Mouse (Mus musculus) bone marrow, adult 2 months (tissue): Measurements from ENCODE around the gene Icmt. TPM values are rescaled to one million over a fixed set of nuclear protein-coding genes. Genes with fewer than 3 reads are reported as not detected.

Source experiments
- H3K27ac ChIP-seq: fragments of 200-500 bp; 2 replicates; pipeline ENCODE4 v1.5.1; 2012; ENCODE audit warnings: low read depth, mild to moderate bottlenecking, control low read depth, inconsistent platforms, low read length; ENCODE audit not compliant: control insufficient read depth, poor library complexity, insufficient read depth
- H3K4me1 ChIP-seq: fragments of 200-500 bp; 2 replicates; pipeline ENCODE4 v1.6.1; 2011; ENCODE audit warnings: low read length; ENCODE audit not compliant: control insufficient read depth, insufficient read depth
- H3K4me3 ChIP-seq: fragments of 200-500 bp; replicated peaks from 2 replicates; pipeline ENCODE3; 2011; ENCODE audit warnings: mild to moderate bottlenecking, low read depth, low read length, control low read depth; ENCODE audit not compliant: control insufficient read depth
- CTCF ChIP-seq: fragments of 200-500 bp; IDR thresholded peaks from 2 replicates; pipeline ENCODE4 v1.5.1; 2011; ENCODE audit warnings: low read length, control low read depth; ENCODE audit not compliant: control insufficient read depth, insufficient read depth
- POLR2A ChIP-seq: fragments of 200-500 bp; IDR thresholded peaks from 2 replicates; pipeline ENCODE4 v1.6.1; 2011; ENCODE audit warnings: low read depth, mild to moderate bottlenecking, control low read depth, low read length, borderline replicate concordance; ENCODE audit not compliant: control insufficient read depth
- WGBS: fragments of 180-500 bp; shearing (Covaris S2); methylation state at CpG from one replicate; pipeline ENCODE4 v1.1.7; 2018; 5-methylcytosine and 5-hydroxymethylcytosine counted together
- polyA plus RNA-seq: library from polyadenylated mRNA; stranded (reverse); fragments of >200 nt; gene quantifications from 2 replicates; pipeline ENCODE4 v1.2.4, GENCODE M21; 2011; ENCODE audit warnings: low replicate concordance; ENCODE audit not compliant: missing spikeins, insufficient read depth, insufficient read length

The Icmt gene
- 5.0 and 7.8 TPM in 2 replicates for polyA plus RNA-seq

- Histone ChIP-seq H3K4me3 (peak within 1 kb of the TSS; percentile 95), H3K27ac (peak within 1 kb of the TSS; percentile 94), H3K4me1 (peaks cover 1% of the 10 kb centered on the region; the same call in 1 of the 2 replicates)
- under 1% methylated on average over 118 of the region's 119 CpGs for WGBS
- TF ChIP-seq CTCF (0 out of 2 replicates have a peak, but pooled peaks have one; percentile 4), POLR2A (peak; percentile 94; the same call in 1 of the 2 replicates)
Observed at GRCm38 (mm10) chr4:152296874-152297861, at the start of gene Icmt. Gene Icmt, plus strand, starts transcription at chr4:152297227.

- no peak for TF ChIP-seq POLR2A
- no peak for TF ChIP-seq CTCF
- Histone ChIP-seq H3K27ac (no peak overlapping the region), H3K4me1 (no peaks in the 10 kb centered on the region), H3K4me3 (no peak overlapping the region)
- WGBS = 86% methylated on average over 6 of the region's 6 CpGs
Observed at GRCm38 (mm10) chr4:152250615-152251014, 46.4 kb upstream of the Icmt start.

DNA sequence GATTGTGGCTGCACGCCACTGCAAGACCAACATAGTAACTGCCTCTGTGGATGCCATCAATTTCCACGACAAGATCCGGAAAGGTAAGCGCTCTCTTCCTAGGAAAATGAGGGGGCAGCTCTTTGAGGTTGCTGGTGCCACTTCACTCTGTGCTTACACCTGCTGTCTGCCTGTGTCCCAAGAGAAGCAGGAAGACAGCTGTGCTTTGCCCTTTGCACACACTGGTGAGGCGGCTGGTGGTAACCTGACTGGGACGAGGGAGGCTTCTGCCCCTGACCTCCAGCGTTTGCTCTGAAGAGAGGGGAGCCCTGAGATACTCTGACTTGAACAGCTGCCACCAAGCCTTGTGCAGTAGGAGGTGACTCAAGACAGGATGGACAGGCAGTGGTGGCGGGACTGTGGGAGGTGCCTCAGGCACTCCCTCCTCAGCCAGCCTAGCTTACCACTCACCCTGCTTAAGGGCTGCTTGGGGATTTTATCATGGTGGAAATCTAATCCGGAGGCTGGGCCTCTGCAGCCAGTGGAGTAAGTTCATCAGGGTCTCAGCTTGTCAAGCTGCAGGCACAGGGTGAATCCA is 43.8 kb upstream of the Icmt start:
- H3K4me1 ChIP-seq = no peaks in the 10 kb centered on the region
- no peak overlapping the region for H3K4me3 ChIP-seq
- WGBS = 79% methylated on average over 9 of the region's 9 CpGs
- no peak overlapping the region for H3K27ac ChIP-seq
- TF ChIP-seq CTCF (no peak), POLR2A (no peak)

DNA sequence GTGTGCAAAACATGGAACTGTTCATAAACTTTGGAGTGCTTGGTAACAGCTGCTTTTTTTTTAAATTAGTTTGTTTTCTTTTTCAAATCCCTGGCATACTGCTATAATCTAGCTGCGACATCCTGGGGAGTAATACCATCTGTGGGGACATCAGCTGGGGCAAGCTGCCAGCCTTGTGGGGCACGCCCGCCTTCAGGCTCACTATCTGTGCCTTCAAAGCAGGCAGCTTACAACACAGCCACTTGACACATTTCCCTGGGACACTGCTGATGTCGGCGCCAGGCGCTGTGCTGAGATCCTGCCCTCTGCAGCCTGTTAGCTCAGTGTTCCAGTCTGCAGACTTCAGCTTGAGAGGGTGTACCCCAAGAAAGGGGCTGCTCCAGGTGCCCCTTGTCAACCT is 40.0 kb upstream of the Icmt start:
- H3K4me3 ChIP-seq = no peak overlapping the region
- 49% methylated on average over 6 of the region's 6 CpGs for WGBS
- H3K27ac ChIP-seq = peak overlapping the region; percentile 1; the same call in 1 of the 2 replicates

DNA sequence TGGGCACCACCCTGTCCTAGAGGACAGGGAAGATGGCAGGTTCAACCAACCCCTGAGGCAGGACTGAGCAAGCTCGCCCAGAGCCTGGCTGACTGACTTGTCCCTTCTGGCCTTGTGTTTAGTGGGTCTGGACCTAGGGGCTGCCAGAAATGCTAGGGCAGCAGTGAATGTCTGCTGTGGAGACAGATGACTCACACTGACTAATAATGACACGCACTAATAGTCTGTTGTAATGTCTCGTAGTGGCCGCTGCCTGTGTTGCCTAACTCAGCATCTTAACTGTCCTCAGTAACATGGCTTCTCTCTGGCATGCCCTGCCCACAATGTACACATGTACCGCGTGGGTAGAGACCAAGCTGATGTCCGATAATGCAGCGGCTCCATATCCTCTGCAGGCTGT is 36.6 kb upstream of the Icmt start:
- Histone ChIP-seq H3K27ac (no peak overlapping the region), H3K4me1 (no peaks in the 10 kb centered on the region), H3K4me3 (no peak overlapping the region)
- TF ChIP-seq CTCF (no peak), POLR2A (no peak)
- WGBS = 70% methylated on average over 8 of the region's 8 CpGs

More for the DNA sequence above, 40.0 kb upstream of the Icmt start:
- TF ChIP-seq CTCF (no peak), POLR2A (no peak)
- H3K4me1 ChIP-seq = no peaks in the 10 kb centered on the region

DNA sequence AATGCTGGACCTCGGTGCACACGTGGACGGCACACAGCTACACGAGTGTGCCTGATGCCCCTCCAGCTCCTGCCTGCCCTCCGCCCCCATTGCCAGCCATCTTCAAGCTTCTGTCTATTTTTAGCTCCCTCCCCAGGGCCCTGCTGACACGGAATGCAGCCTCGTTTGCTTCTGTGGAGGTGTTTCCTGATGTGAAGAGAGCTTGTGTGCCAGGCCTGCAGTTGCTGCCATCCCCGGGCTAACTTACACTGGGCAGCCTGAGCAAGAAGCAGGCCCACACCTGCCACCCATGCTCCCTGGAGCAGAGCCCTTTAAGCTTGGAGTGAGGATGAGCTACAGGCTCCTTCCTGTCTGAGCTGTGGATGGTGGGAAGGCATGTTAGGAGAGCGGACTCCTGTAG is 34.8 kb upstream of the Icmt start:
- no peak overlapping the region for H3K4me3 ChIP-seq
- H3K27ac ChIP-seq = no peak overlapping the region; the same call in 1 of the 2 replicates
- H3K4me1 ChIP-seq = no peaks in the 10 kb centered on the region
- WGBS = 74% methylated on average over 9 of the region's 9 CpGs
- TF ChIP-seq POLR2A = no peak

- H3K27ac ChIP-seq = no peak overlapping the region; the same call in 1 of the 2 replicates
- H3K4me3 ChIP-seq = no peak overlapping the region
- WGBS = 72% methylated on average over 9 of the region's 9 CpGs
- no peak for TF ChIP-seq POLR2A
- TF ChIP-seq CTCF = no peak
- H3K4me1 ChIP-seq = no peaks in the 10 kb centered on the region
Observed at GRCm38 (mm10) chr4:152263089-152263488, 33.9 kb upstream of the Icmt start.

GRCm38 (mm10) chr4:152263512-152264176 is 33.4 kb upstream of the Icmt start:
- TF ChIP-seq CTCF (no peak), POLR2A (no peak)
- H3K27ac ChIP-seq = no peak overlapping the region; the same call in 1 of the 2 replicates
- 74% methylated on average over 10 of the region's 10 CpGs for WGBS
- no peak overlapping the region for H3K4me3 ChIP-seq
- no peaks in the 10 kb centered on the region for H3K4me1 ChIP-seq
